Mouse (Mus musculus) stomach, embryonic 14.5 days (tissue): ENCODE data around the gene Cnpy4. TPM values are rescaled to one million over a fixed set of nuclear protein-coding genes. Genes with fewer than 3 reads are reported as not detected.
"Not testable (repeated sequence)": the region's sequence is repeated elsewhere in the genome, so short reads cannot be mapped to it uniquely, and the experiment has no call there.

ENCODE experiments used
- ATAC-seq: fragments of 200-750 bp; cut with Nextera tagmentation; 2 replicates; pipeline ENCODE4 v1.8.0; 2017; ENCODE audit warnings: low read depth, moderate TSS enrichment; ENCODE audit not compliant: insufficient number of reproducible peaks, insufficient read depth, low FRiP score
- H3K27ac ChIP-seq: fragments of 300-500 bp; sonication (generic); 2 replicates; pipeline ENCODE4 v1.5.1; 2014; ENCODE audit warnings: mild to moderate bottlenecking, low read length, moderate library complexity, mixed read lengths
- H3K27me3 ChIP-seq: fragments of 300-500 bp; sonication (generic); 2 replicates; pipeline ENCODE4 v1.6.1; 2014; ENCODE audit warnings: low read length, control low read depth, mixed read lengths; ENCODE audit not compliant: control insufficient read depth, insufficient read depth
- H3K36me3 ChIP-seq: fragments of 300-500 bp; sonication (generic); 2 replicates; pipeline ENCODE4 v1.6.1; 2014; ENCODE audit warnings: mild to moderate bottlenecking, control low read depth, low read length, moderate library complexity, mixed read lengths; ENCODE audit not compliant: control insufficient read depth, insufficient read depth
- H3K4me1 ChIP-seq: fragments of 300-500 bp; sonication (generic); 2 replicates; pipeline ENCODE4 v1.6.1; 2014; ENCODE audit warnings: low read length, control low read depth, mixed read lengths; ENCODE audit not compliant: control insufficient read depth, insufficient read depth
- H3K4me2 ChIP-seq: fragments of 300-500 bp; sonication (generic); replicated peaks from 2 replicates; pipeline ENCODE4 v1.6.1; 2014; ENCODE audit warnings: low read depth, low read length, control low read depth
- H3K4me3 ChIP-seq: fragments of 300-500 bp; sonication (generic); 2 replicates; pipeline ENCODE4 v1.5.1; 2014; ENCODE audit warnings: low read depth, low read length, control low read depth
- H3K9ac ChIP-seq: fragments of 300-500 bp; sonication (generic); replicated peaks from 2 replicates; pipeline ENCODE4 v1.6.1; 2014; ENCODE audit warnings: low read depth, mild to moderate bottlenecking, control low read depth, low read length, moderate library complexity, mixed read lengths
- H3K9me3 ChIP-seq: fragments of 300-500 bp; sonication (generic); 2 replicates; pipeline ENCODE4 v1.6.1; 2016; ENCODE audit warnings: low read depth, low read length, control low read depth; ENCODE audit not compliant: control insufficient read depth
- WGBS: fragments of 180-500 bp; shearing (Covaris S2); extraction: QIAGEN DNeasy Blood & Tissue Kit; methylation state at CpG from one replicate; pipeline ENCODE4 v1.1.7; 2014; 5-methylcytosine and 5-hydroxymethylcytosine counted together
- polyA plus RNA-seq: library from polyadenylated mRNA; unstranded; fragments of >200 nt; fragmentation: Nextera tagmentation; extraction: Ambion mirVana; gene quantifications from 2 replicates; pipeline ENCODE4 v1.2.1, GENCODE M21; 2014

Gene Cnpy4
- polyA plus RNA-seq, 1 experiment from 2014 or later, result 54.2 TPM

GRCm38 (mm10) chr5:138193771-138194727, 6.8 kb downstream of the Cnpy4 start, which contains the start of gene Mblac1:
Gene Mblac1 (plus strand): TSS chr5:138194314.
- ATAC-seq, result peak; percentile 79; the same call in 1 of the 2 replicates

GRCm38 (mm10) chr5:138194755-138195345, 7.6 kb downstream of the Cnpy4 start:
- WGBS, result 4% methylated on average over 29 of the region's 29 CpGs
- H3K9ac ChIP-seq, result peak overlapping the region; percentile 83
- H3K4me1 ChIP-seq, result peaks cover 3% of the 10 kb centered on the region; the same call in 1 of the 2 replicates
- H3K9me3 ChIP-seq, result no peaks in the 10 kb centered on the region
- no peaks in the 10 kb centered on the region for H3K27me3 ChIP-seq
- peak overlapping the region; percentile 73 for H3K4me3 ChIP-seq
- H3K36me3 ChIP-seq, result 0 out of 2 replicates have a peak, but pooled peaks cover 4% of the 10 kb centered on the region
- peak overlapping the region; percentile 91 for H3K4me2 ChIP-seq
- peak; percentile 73 for ATAC-seq
- H3K27ac ChIP-seq, result peak overlapping the region; percentile 84

More at GRCm38 (mm10) chr5:138193771-138194727, 6.8 kb downstream of the Cnpy4 start, which contains the start of gene Mblac1:
- Histone ChIP-seq H3K36me3 (0 out of 2 replicates have a peak, but pooled peaks cover 4% of the 10 kb centered on the region), H3K4me3 (peak within 1 kb of the TSS; percentile 73), H3K9ac (peak within 1 kb of the TSS; percentile 83), H3K27ac (peak within 1 kb of the TSS; percentile 84), H3K4me1 (peaks cover 3% of the 10 kb centered on the region; the same call in 1 of the 2 replicates), H3K4me2 (peak within 1 kb of the TSS; percentile 91), H3K27me3 (no peaks in the 10 kb centered on the region), H3K9me3 (no peaks in the 10 kb centered on the region)
- WGBS, result 7% methylated on average over 52 of the region's 54 CpGs

- H3K27me3 ChIP-seq, result no peaks in the 10 kb centered on the region
- peak overlapping the region; percentile 91 for H3K4me2 ChIP-seq
- H3K27ac ChIP-seq, result no peak overlapping the region
- 0 out of 2 replicates have a peak overlapping the region, but pooled peaks have one; percentile 1 for H3K9ac ChIP-seq
- 0 out of 2 replicates have a peak overlapping the region, but pooled peaks have one; percentile 73 for H3K4me3 ChIP-seq
- ATAC-seq, result no peak
- H3K36me3 ChIP-seq, result 0 out of 2 replicates have a peak, but pooled peaks cover 4% of the 10 kb centered on the region
- 77% methylated on average over 7 of the region's 7 CpGs for WGBS
- peaks cover 3% of the 10 kb centered on the region; the same call in 1 of the 2 replicates for H3K4me1 ChIP-seq
- no peaks in the 10 kb centered on the region for H3K9me3 ChIP-seq
Observed at GRCm38 (mm10) chr5:138195463-138195862, 8.2 kb downstream of the Cnpy4 start.

GRCm38 (mm10) chr5:138199576-138199975, 12.3 kb downstream of the Cnpy4 start:
- Histone ChIP-seq H3K9me3 (no peaks in the 10 kb centered on the region), H3K4me2 (no peak overlapping the region), H3K27ac (no peak overlapping the region), H3K4me1 (peaks cover 3% of the 10 kb centered on the region; the same call in 1 of the 2 replicates), H3K36me3 (no peaks in the 10 kb centered on the region), H3K9ac (no peak overlapping the region), H3K4me3 (no peak overlapping the region), H3K27me3 (no peaks in the 10 kb centered on the region)
- ATAC-seq, result no peak
- WGBS, result 9% methylated on average over 1 of the region's 1 CpGs

GRCm38 (mm10) chr5:138202086-138202485, 14.8 kb downstream of the Cnpy4 start:
- H3K27ac ChIP-seq, result no peak overlapping the region
- H3K4me2 ChIP-seq, result no peak overlapping the region
- H3K4me1 ChIP-seq, result no peaks in the 10 kb centered on the region
- no peaks in the 10 kb centered on the region for H3K27me3 ChIP-seq
- no peak overlapping the region for H3K4me3 ChIP-seq
- ATAC-seq, result no peak
- WGBS, result 82% methylated on average over 3 of the region's 3 CpGs
- H3K9me3 ChIP-seq, result no peaks in the 10 kb centered on the region
- H3K9ac ChIP-seq, result no peak overlapping the region
- H3K36me3 ChIP-seq, result no peaks in the 10 kb centered on the region

- WGBS, result 78% methylated on average over 1 of the region's 1 CpGs
- H3K27ac ChIP-seq, result no peak overlapping the region
- no peaks in the 10 kb centered on the region for H3K9me3 ChIP-seq
- H3K36me3 ChIP-seq, result no peaks in the 10 kb centered on the region
- H3K4me1 ChIP-seq, result no peaks in the 10 kb centered on the region
- no peak overlapping the region for H3K9ac ChIP-seq
- no peaks in the 10 kb centered on the region for H3K27me3 ChIP-seq
- ATAC-seq, result no peak
- no peak overlapping the region for H3K4me2 ChIP-seq
- H3K4me3 ChIP-seq, result no peak overlapping the region
Observed at GRCm38 (mm10) chr5:138207253-138207652, 20.0 kb downstream of the Cnpy4 start.

- Histone ChIP-seq H3K27me3 (no peaks in the 10 kb centered on the region), H3K4me1 (no peaks in the 10 kb centered on the region), H3K36me3 (no peaks in the 10 kb centered on the region), H3K4me3 (no peak overlapping the region), H3K9ac (no peak overlapping the region), H3K9me3 (no peaks in the 10 kb centered on the region), H3K27ac (no peak overlapping the region), H3K4me2 (no peak overlapping the region)
- WGBS, result 78% methylated on average over 4 of the region's 4 CpGs
- no peak for ATAC-seq
Observed at GRCm38 (mm10) chr5:138207873-138208272, 20.6 kb downstream of the Cnpy4 start.

- not testable (repeated sequence) for H3K9me3 ChIP-seq, H3K27ac ChIP-seq, H3K4me2 ChIP-seq, H3K4me1 ChIP-seq, H3K4me3 ChIP-seq, H3K9ac ChIP-seq, ATAC-seq, H3K36me3 ChIP-seq, H3K27me3 ChIP-seq
- 95% methylated on average over 13 of the region's 13 CpGs for WGBS
Observed at GRCm38 (mm10) chr5:138216632-138217031, 29.3 kb downstream of the Cnpy4 start.
